Mouse (Mus musculus) midbrain, embryonic 15.5 days (tissue): ENCODE measurements around the gene Rap1a. TPM values are rescaled to one million over a fixed set of nuclear protein-coding genes. Genes with fewer than 3 reads are reported as not detected.

ENCODE experiments used
- ATAC-seq: fragments of 200-750 bp; cut with Nextera tagmentation; replicated peaks from 2 replicates; pipeline ENCODE4 v1.8.0; 2017; ENCODE audit warnings: moderate TSS enrichment
- H3K27ac ChIP-seq: fragments of 300-500 bp; sonication (generic); 2 replicates; pipeline ENCODE4 v1.5.1; 2015; ENCODE audit warnings: mild to moderate bottlenecking, inconsistent platforms
- H3K27me3 ChIP-seq: fragments of 300-500 bp; sonication (generic); replicated peaks from 2 replicates; pipeline ENCODE4 v1.6.1; 2015; ENCODE audit warnings: inconsistent platforms
- H3K36me3 ChIP-seq: fragments of 300-500 bp; sonication (generic); replicated peaks from 2 replicates; pipeline ENCODE4 v1.6.1; 2015; ENCODE audit warnings: inconsistent platforms
- H3K4me1 ChIP-seq: fragments of 300-500 bp; sonication (generic); 2 replicates; pipeline ENCODE4 v1.6.1; 2015; ENCODE audit warnings: inconsistent platforms
- H3K4me2 ChIP-seq: fragments of 300-500 bp; sonication (generic); 2 replicates; pipeline ENCODE4 v1.6.1; 2015; ENCODE audit warnings: inconsistent platforms, mild to moderate bottlenecking, moderate library complexity
- H3K4me3 ChIP-seq: fragments of 300-500 bp; sonication (generic); 2 replicates; pipeline ENCODE4 v1.5.1; 2015; ENCODE audit warnings: mild to moderate bottlenecking, inconsistent platforms
- H3K9ac ChIP-seq: fragments of 300-500 bp; sonication (generic); 2 replicates; pipeline ENCODE4 v1.6.1; 2015; ENCODE audit warnings: mild to moderate bottlenecking, inconsistent platforms
- H3K9me3 ChIP-seq: fragments of 300-500 bp; sonication (generic); 2 replicates; pipeline ENCODE4 v1.6.1; 2016; ENCODE audit warnings: inconsistent platforms
- WGBS: fragments of 180-500 bp; shearing (Covaris S2); methylation state at CpG from one replicate; pipeline ENCODE4 v1.1.7; 2015; ENCODE audit warnings: mixed read lengths; 5-methylcytosine and 5-hydroxymethylcytosine counted together
- polyA plus RNA-seq: library from polyadenylated mRNA; unstranded; fragments of >200 nt; fragmentation: Nextera tagmentation; extraction: Ambion mirVana; gene quantifications from 2 replicates; pipeline ENCODE4 v1.2.1, GENCODE M21; 2015

Rap1a gene
- polyA plus RNA-seq, 1 experiment from 2014 or later, result 63.4 TPM

GRCm38 (mm10) chr3:105820272-105820671 lies 19.1 kb upstream of the Rap1a start:
- Histone ChIP-seq H3K9ac (no peak overlapping the region), H3K4me1 (no peaks in the 10 kb centered on the region), H3K27me3 (no peaks in the 10 kb centered on the region), H3K9me3 (no peaks in the 10 kb centered on the region), H3K36me3 (no peaks in the 10 kb centered on the region), H3K4me2 (no peak overlapping the region), H3K27ac (no peak overlapping the region), H3K4me3 (no peak overlapping the region)
- 73% methylated on average over 3 of the region's 3 CpGs for WGBS
- ATAC-seq, result no peak

GRCm38 (mm10) chr3:105818130-105819004 lies 17.2 kb upstream of the Rap1a start:
- no peak overlapping the region for H3K9ac ChIP-seq
- H3K4me1 ChIP-seq, result no peaks in the 10 kb centered on the region
- H3K9me3 ChIP-seq, result no peaks in the 10 kb centered on the region
- no peak for ATAC-seq
- no peak overlapping the region for H3K4me2 ChIP-seq
- H3K4me3 ChIP-seq, result no peak overlapping the region
- no peaks in the 10 kb centered on the region for H3K27me3 ChIP-seq
- no peak overlapping the region for H3K27ac ChIP-seq
- no peaks in the 10 kb centered on the region for H3K36me3 ChIP-seq
- WGBS, result 71% methylated on average over 6 of the region's 6 CpGs

GRCm38 (mm10) chr3:105816089-105816488 lies 15.0 kb upstream of the Rap1a start:
- no peaks in the 10 kb centered on the region for H3K9me3 ChIP-seq
- H3K36me3 ChIP-seq, result no peaks in the 10 kb centered on the region
- H3K4me3 ChIP-seq, result no peak overlapping the region
- no peaks in the 10 kb centered on the region for H3K4me1 ChIP-seq
- H3K4me2 ChIP-seq, result no peak overlapping the region
- H3K27ac ChIP-seq, result no peak overlapping the region
- ATAC-seq, result no peak
- no peak overlapping the region for H3K9ac ChIP-seq
- H3K27me3 ChIP-seq, result no peaks in the 10 kb centered on the region
- WGBS, result 83% methylated on average over 8 of the region's 8 CpGs

- H3K36me3 ChIP-seq, result no peaks in the 10 kb centered on the region
- no peak for ATAC-seq
- H3K27me3 ChIP-seq, result no peaks in the 10 kb centered on the region
- H3K9me3 ChIP-seq, result no peaks in the 10 kb centered on the region
- H3K4me1 ChIP-seq, result no peaks in the 10 kb centered on the region
- H3K27ac ChIP-seq, result no peak overlapping the region
- no peak overlapping the region for H3K4me2 ChIP-seq
- H3K4me3 ChIP-seq, result no peak overlapping the region
- 81% methylated on average over 10 of the region's 10 CpGs for WGBS
- no peak overlapping the region for H3K9ac ChIP-seq
Observed at GRCm38 (mm10) chr3:105815236-105815904, 14.2 kb upstream of the Rap1a start.

GRCm38 (mm10) chr3:105811146-105811545 lies 10.0 kb upstream of the Rap1a start:
- H3K36me3 ChIP-seq, result no peaks in the 10 kb centered on the region
- WGBS, result 90% methylated on average over 2 of the region's 2 CpGs
- no peak overlapping the region for H3K4me3 ChIP-seq
- no peaks in the 10 kb centered on the region for H3K27me3 ChIP-seq
- no peak for ATAC-seq
- H3K4me1 ChIP-seq, result no peaks in the 10 kb centered on the region
- H3K4me2 ChIP-seq, result no peak overlapping the region
- no peak overlapping the region for H3K27ac ChIP-seq
- H3K9me3 ChIP-seq, result no peaks in the 10 kb centered on the region
- H3K9ac ChIP-seq, result no peak overlapping the region

- H3K27me3 ChIP-seq, result no peaks in the 10 kb centered on the region
- H3K9me3 ChIP-seq, result no peaks in the 10 kb centered on the region
- no peak overlapping the region for H3K27ac ChIP-seq
- 0 out of 2 replicates have a peak, but pooled peaks have one; percentile 42 for ATAC-seq
- H3K36me3 ChIP-seq, result no peaks in the 10 kb centered on the region
- no peak overlapping the region for H3K4me2 ChIP-seq
- H3K4me1 ChIP-seq, result no peaks in the 10 kb centered on the region
- no peak overlapping the region for H3K9ac ChIP-seq
- WGBS, result 76% methylated on average over 14 of the region's 14 CpGs
- H3K4me3 ChIP-seq, result no peak overlapping the region
Observed at GRCm38 (mm10) chr3:105808179-105809037, 7.3 kb upstream of the Rap1a start.

GRCm38 (mm10) chr3:105807672-105808071 lies 6.5 kb upstream of the Rap1a start:
- 82% methylated on average over 1 of the region's 1 CpGs for WGBS
- H3K9ac ChIP-seq, result no peak overlapping the region
- no peak overlapping the region for H3K27ac ChIP-seq
- no peaks in the 10 kb centered on the region for H3K27me3 ChIP-seq
- H3K4me1 ChIP-seq, result no peaks in the 10 kb centered on the region
- no peaks in the 10 kb centered on the region for H3K9me3 ChIP-seq
- no peaks in the 10 kb centered on the region for H3K36me3 ChIP-seq
- H3K4me3 ChIP-seq, result no peak overlapping the region
- no peak overlapping the region for H3K4me2 ChIP-seq
- ATAC-seq, result no peak

- Histone ChIP-seq H3K9ac (no peak overlapping the region), H3K9me3 (no peaks in the 10 kb centered on the region), H3K4me2 (no peak overlapping the region), H3K27ac (no peak overlapping the region), H3K4me3 (no peak overlapping the region), H3K27me3 (no peaks in the 10 kb centered on the region), H3K36me3 (no peaks in the 10 kb centered on the region), H3K4me1 (no peaks in the 10 kb centered on the region)
- no peak for ATAC-seq
- 57% methylated on average over 11 of the region's 11 CpGs for WGBS
Observed at GRCm38 (mm10) chr3:105806519-105807249, 5.5 kb upstream of the Rap1a start.

GRCm38 (mm10) chr3:105803600-105803999 lies 2.5 kb upstream of the Rap1a start:
- no peak overlapping the region for H3K4me2 ChIP-seq
- no peaks in the 10 kb centered on the region for H3K36me3 ChIP-seq
- no peak overlapping the region for H3K9ac ChIP-seq
- WGBS, result 88% methylated on average over 11 of the region's 11 CpGs
- peaks cover 17% of the 10 kb centered on the region for H3K4me1 ChIP-seq
- ATAC-seq, result no peak
- H3K4me3 ChIP-seq, result no peak overlapping the region
- H3K27me3 ChIP-seq, result no peaks in the 10 kb centered on the region
- H3K9me3 ChIP-seq, result no peaks in the 10 kb centered on the region
- no peak overlapping the region for H3K27ac ChIP-seq

- Histone ChIP-seq H3K9ac (peak overlapping the region; percentile 94), H3K4me1 (peaks cover 21% of the 10 kb centered on the region), H3K36me3 (no peaks in the 10 kb centered on the region), H3K9me3 (no peaks in the 10 kb centered on the region), H3K4me3 (peak overlapping the region; percentile 90), H3K27ac (peak overlapping the region; percentile 92), H3K4me2 (peak overlapping the region; percentile 76), H3K27me3 (no peaks in the 10 kb centered on the region)
- WGBS, result under 1% methylated on average over 46 of the region's 59 CpGs
- ATAC-seq, result peak; percentile 78
Observed at GRCm38 (mm10) chr3:105800675-105801190, 403 bp downstream of the Rap1a start.

GRCm38 (mm10) chr3:105800156-105800674 lies 921 bp downstream of the Rap1a start:
- WGBS, result 1% methylated on average over 12 of the region's 12 CpGs
- Histone ChIP-seq H3K4me1 (peaks cover 21% of the 10 kb centered on the region), H3K36me3 (no peaks in the 10 kb centered on the region), H3K27ac (peak overlapping the region; percentile 92), H3K27me3 (no peaks in the 10 kb centered on the region), H3K9me3 (no peaks in the 10 kb centered on the region), H3K4me3 (peak overlapping the region; percentile 90), H3K4me2 (peak overlapping the region; percentile 76), H3K9ac (peak overlapping the region; percentile 94)
- ATAC-seq, result no peak
